Mouse (Mus musculus) ES-Bruce4 (cell line): ENCODE measurements around the gene Gng8. TPM values are rescaled to one million over a fixed set of nuclear protein-coding genes. Genes with fewer than 3 reads are reported as not detected.

ENCODE experiments used
- H3K27ac ChIP-seq: 2 replicates; pipeline ENCODE4 v1.5.1; 2012; ENCODE audit warnings: low read length, inconsistent platforms; ENCODE audit not compliant: insufficient read depth
- H3K27me3 ChIP-seq: 2 replicates; pipeline ENCODE4 v1.6.1; 2012; ENCODE audit warnings: mild to moderate bottlenecking, low read length, inconsistent platforms; ENCODE audit not compliant: control insufficient read depth, poor library complexity, insufficient read depth, severe bottlenecking
- H3K36me3 ChIP-seq: 2 replicates; pipeline ENCODE4 v1.6.1; 2012; ENCODE audit warnings: inconsistent platforms, mild to moderate bottlenecking, low read length, moderate library complexity; ENCODE audit not compliant: control insufficient read depth, poor library complexity, insufficient read depth, severe bottlenecking
- H3K4me1 ChIP-seq: one replicate; pipeline ENCODE4 v1.8.1; 2011; ENCODE audit warnings: low read length; ENCODE audit not compliant: control insufficient read depth, insufficient read depth
- H3K4me3 ChIP-seq: 2 replicates; pipeline ENCODE4 v1.5.1; 2011; ENCODE audit warnings: low read depth, mild to moderate bottlenecking, low read length
- H3K9ac ChIP-seq: 2 replicates; pipeline ENCODE4 v1.6.1; 2012; ENCODE audit warnings: low read depth, mild to moderate bottlenecking, inconsistent platforms; ENCODE audit not compliant: poor library complexity, severe bottlenecking
- H3K9me3 ChIP-seq: replicated peaks from 2 replicates; pipeline ENCODE4 v1.6.1; 2012; ENCODE audit warnings: mild to moderate bottlenecking, low read length, inconsistent platforms; ENCODE audit not compliant: control insufficient read depth, poor library complexity, insufficient read depth, severe bottlenecking
- CTCF ChIP-seq: IDR thresholded peaks from one replicate; pipeline ENCODE4 v1.8.1; 2011; ENCODE audit warnings: low read depth, low read length
- EP300 ChIP-seq: IDR thresholded peaks from 2 replicates; pipeline ENCODE4 v1.6.1; 2011; ENCODE audit warnings: low read depth, low read length; ENCODE audit not compliant: insufficient read depth
- POLR2A ChIP-seq: IDR thresholded peaks from one replicate; pipeline ENCODE4 v1.8.1; 2011; ENCODE audit warnings: low read length; ENCODE audit not compliant: insufficient read depth
- polyA plus RNA-seq: library from polyadenylated mRNA; stranded (reverse); fragments of >200 nt; gene quantifications from 2 replicates; pipeline ENCODE4 v1.2.4, GENCODE M21; 2011; ENCODE audit warnings: low read depth; ENCODE audit not compliant: missing spikeins, insufficient read depth, insufficient read length

The Gng8 gene
- polyA plus RNA-seq, 1 experiment = 4.6 TPM

DNA sequence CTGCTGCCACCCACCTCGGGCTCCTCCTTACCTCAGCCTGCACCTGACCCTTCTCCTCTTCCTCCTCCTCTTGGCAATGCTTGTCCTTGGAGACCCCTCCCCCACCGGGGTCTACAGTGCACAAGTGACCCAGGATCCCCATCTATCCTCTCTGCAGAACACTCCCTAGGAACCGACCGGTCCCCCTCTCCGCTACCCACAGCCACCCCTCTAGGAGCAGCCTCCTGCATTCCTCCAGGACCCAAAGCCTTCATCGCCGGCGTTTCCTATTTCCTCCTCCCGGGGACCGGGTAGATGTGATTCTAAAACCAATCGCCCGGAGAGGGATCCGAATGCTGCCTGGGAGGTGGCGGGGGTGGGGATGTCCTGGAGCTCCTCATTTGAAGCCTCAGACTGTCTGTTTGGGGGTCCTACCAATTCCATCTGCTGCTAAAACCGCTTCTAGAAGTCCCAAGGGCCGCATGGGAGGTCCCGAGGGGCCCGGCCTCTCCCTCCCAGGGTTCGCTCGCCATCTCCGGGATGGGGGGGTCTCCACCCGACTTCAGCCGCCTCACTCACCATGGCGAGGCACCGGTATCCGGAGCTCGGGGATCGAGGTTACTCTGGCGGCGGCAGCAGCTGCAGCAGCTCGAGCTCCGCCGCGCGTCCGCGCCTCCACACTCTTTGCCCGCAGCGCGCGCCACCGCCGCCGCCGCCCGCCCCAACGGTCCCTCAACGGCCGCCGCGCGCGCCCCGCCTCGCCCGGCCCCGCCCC, 31.9 kb downstream of the Gng8 start:
- H3K27me3 ChIP-seq = no peaks in the 10 kb centered on the region
- no peaks in the 10 kb centered on the region for H3K9me3 ChIP-seq
- TF ChIP-seq CTCF (no peak), POLR2A (no peak), EP300 (no peak)

DNA sequence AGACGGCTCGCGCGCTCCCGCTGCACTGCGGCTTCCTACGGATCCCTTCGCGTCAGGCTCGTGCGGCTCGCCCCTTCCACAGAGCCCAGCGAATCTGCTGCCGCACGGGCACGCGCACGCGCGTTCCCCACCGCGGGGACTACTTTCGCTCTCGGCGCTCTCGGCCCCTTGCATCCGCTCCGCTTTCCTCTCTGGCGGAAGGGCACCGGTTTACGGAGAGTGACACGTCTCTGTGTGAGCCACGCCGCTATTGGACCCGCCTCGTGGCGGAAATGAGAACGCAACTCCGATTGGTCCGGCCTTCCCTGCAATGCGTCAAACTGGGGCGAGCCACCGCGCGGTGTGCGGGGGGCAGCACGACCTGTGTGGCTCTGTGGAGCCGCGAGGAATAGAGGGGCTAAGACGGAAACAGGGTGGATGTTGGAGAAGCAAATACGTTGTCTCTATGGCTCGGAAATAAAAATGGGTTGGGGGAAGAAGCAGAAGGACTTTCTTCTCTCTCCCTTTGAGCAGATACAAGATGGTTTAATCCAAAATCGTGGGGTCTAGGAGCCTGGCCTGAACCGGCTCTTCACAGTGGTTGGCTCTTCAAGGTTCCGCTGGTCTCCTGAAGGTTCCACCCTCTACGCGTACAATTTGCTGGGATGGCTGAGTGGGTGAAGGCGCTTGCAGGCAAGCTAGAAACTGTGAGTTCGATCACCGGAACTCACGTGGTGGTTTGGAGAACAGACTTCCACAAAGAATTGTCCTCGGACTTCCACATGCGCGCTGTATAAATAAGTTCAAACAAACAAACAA, 32.6 kb downstream of the Gng8 start, which contains the start of gene Calm3:
Calm3 (minus strand) TSS at position 78 of the 798 bp plus-strand sequence.
- Histone ChIP-seq H3K4me3 (peak within 1 kb of the TSS; percentile 94), H3K27ac (peak within 1 kb of the TSS; percentile 81), H3K9me3 (no peaks in the 10 kb centered on the region), H3K9ac (peak within 1 kb of the TSS; percentile 97), H3K27me3 (no peaks in the 10 kb centered on the region), H3K4me1 (peaks cover 4% of the 10 kb centered on the region), H3K36me3 (no peaks in the 10 kb centered on the region; the same call in 1 of the 2 replicates)
- TF ChIP-seq CTCF = no peak
- peak; percentile 73 for TF ChIP-seq EP300
- peak; percentile 85 for TF ChIP-seq POLR2A

More for the DNA sequence above, 31.9 kb downstream of the Gng8 start:
- H3K9ac ChIP-seq = peak overlapping the region; percentile 97
- peaks cover 4% of the 10 kb centered on the region for H3K4me1 ChIP-seq
- H3K4me3 ChIP-seq = peak overlapping the region; percentile 94
- H3K27ac ChIP-seq = peak overlapping the region; percentile 52
- no peaks in the 10 kb centered on the region; the same call in none of the 2 replicates for H3K36me3 ChIP-seq

GRCm38 (mm10) chr7:16928341-16928740, 36.8 kb downstream of the Gng8 start:
- no peak for TF ChIP-seq POLR2A
- TF ChIP-seq EP300 = no peak
- no peak for TF ChIP-seq CTCF
- Histone ChIP-seq H3K4me1 (no peaks in the 10 kb centered on the region), H3K27me3 (no peaks in the 10 kb centered on the region)

DNA sequence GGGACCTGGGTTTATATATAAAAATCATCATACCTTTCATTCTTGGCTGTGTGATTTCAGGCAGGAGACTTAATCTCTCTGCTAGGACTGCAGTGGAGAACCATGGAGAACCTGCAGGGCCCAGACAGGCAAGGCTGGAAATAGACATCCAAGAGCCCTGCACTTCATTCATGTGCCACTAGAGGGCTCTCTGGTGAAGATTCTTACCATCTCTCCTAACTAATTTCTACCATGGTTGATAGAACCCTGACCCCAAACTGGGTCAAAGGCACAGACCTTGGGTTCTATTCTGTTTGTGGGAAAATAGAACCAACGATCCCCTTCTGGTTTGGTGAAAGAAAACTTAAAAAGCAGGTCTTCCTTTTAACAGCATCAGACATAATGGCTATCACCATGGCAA, 39.3 kb downstream of the Gng8 start:
- H3K4me3 ChIP-seq = no peak overlapping the region
- H3K9ac ChIP-seq = no peak overlapping the region
- no peaks in the 10 kb centered on the region for H3K36me3 ChIP-seq
- no peaks in the 10 kb centered on the region for H3K9me3 ChIP-seq
- no peak overlapping the region for H3K27ac ChIP-seq
- H3K27me3 ChIP-seq = no peaks in the 10 kb centered on the region
- TF ChIP-seq CTCF = peak; percentile 48
- TF ChIP-seq EP300 = no peak
- no peak for TF ChIP-seq POLR2A
- H3K4me1 ChIP-seq = no peaks in the 10 kb centered on the region

More at GRCm38 (mm10) chr7:16928341-16928740, 36.8 kb downstream of the Gng8 start:
- Histone ChIP-seq H3K27ac (no peak overlapping the region), H3K9me3 (no peaks in the 10 kb centered on the region), H3K4me3 (no peak overlapping the region), H3K9ac (no peak overlapping the region), H3K36me3 (no peaks in the 10 kb centered on the region)

DNA sequence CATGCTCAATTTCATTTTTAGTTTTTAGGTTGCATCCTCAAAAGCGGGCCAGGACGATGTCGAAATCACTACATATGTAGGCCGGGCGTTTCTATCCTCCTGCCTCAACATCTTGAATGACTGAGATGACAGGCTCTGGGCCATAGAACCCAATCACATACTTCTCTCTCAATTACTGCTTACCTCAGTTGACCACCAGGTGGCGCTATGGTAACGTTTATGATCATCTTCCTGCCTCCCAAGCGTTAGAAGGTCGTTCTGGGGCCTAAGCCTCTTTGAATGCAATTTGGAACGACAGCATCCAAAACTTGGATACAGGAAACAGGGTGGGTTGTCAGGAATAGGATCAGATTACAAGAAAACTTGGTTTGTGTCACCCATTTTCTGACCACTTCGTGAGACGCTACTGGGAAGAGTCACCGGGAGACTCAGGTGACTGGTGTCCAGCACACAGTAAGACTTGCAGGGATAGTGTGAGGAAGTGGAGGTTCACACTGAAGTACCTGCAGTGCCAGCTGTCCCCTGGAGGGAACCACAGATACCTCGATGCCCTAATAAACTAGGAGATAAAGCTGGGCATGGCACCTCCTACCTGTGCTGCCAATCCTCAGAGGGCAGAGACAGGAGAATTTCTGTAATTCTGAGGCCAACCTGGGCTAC, 40.5 kb downstream of the Gng8 start:
- Histone ChIP-seq H3K36me3 (no peaks in the 10 kb centered on the region), H3K4me1 (no peaks in the 10 kb centered on the region), H3K27me3 (no peaks in the 10 kb centered on the region), H3K27ac (no peak overlapping the region), H3K4me3 (no peak overlapping the region), H3K9me3 (no peaks in the 10 kb centered on the region), H3K9ac (no peak overlapping the region)
- peak; percentile 38 for TF ChIP-seq CTCF
- no peak for TF ChIP-seq EP300
